Comparison of ENCODE assay signal across 11 mouse cellular contexts in the genomic region with DNA sequence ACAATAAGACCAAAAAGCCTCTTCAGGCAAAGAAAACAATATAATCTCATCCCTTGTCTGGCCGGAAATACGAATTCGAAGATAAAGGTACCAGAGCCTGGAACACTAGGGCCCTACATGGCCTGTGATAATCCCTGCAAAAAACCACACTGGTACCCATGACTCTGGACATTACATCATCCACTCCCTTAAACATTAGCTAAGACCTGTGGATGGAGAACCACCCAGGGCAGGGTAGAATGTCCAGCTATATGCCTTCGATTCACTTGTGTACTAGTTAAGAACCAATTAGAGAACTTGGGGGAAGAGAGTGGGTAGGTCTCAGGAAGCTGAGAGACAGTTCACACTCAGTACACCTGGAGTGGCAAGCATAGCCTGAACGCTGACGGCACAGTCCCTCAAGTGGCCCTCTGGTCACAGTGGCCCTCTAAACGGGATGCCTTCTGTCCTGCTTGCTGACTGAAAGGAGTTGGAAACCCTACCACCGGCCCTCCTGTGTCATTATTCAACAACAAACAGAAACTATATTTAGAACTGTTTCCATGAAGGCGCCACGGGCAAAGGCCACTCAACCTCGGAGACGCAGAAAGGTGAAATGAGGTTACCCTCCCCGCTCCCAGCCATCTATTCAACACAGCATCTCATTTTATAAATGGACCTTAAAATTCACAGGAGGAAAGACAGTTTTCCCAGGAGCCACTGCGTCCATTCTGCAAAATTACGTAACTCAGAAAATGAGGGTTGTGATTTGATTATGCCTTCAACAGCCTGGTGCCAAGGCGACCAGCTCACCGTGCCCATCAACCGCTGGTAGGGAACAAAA.
DNase-seq lines count a peak whose midpoint lies in the region; ATAC-seq lines count a peak whose summit lies in the region.
"Had no signal": no experiment of that assay in that cellular context is flagged by ENCODE, and none has a peak within 500 bp of the region (broad histone marks: within the 10 kb centered on the region; RNA-seq: fewer than 3 reads in every experiment).

No protein-coding gene starts in this region.

- H3K4me2 ChIP-seq in heart, embryonic 15.5 days: peak overlapping the region; percentile 12; the same call in 1 of the 2 replicates
- no peak overlapping the region for H3K4me2 ChIP-seq in limb, embryonic 15.5 days
- H3K4me2 ChIP-seq: limb, embryonic 12.5 days had no signal

- H3K27me3 ChIP-seq in heart, embryonic 15.5 days: no peaks in the 10 kb centered on the region
- H3K27me3 ChIP-seq in limb, embryonic 15.5 days: no peaks in the 10 kb centered on the region
- H3K27me3 ChIP-seq: limb, embryonic 12.5 days had no signal

- ATAC-seq in frontal cortex, adult (ENCODE audit: low TSS enrichment): peak; percentile 51; the same call in 1 of the 2 replicates
- 0 out of 2 replicates have a peak, but pooled peaks have one; percentile 25 for ATAC-seq in heart, embryonic 15.5 days (replicated peaks; ENCODE audit: insufficient number of reproducible peaks, insufficient read depth, low FRiP score, low read depth)
- ATAC-seq in limb, embryonic 15.5 days (ENCODE audit: insufficient number of reproducible peaks, low FRiP score, low TSS enrichment, low read depth): no peak
- ATAC-seq: CD4-positive, CD25-positive, alpha-beta regulatory T cell, adult 4 months; forebrain, postnatal 0 days had no signal

- peak overlapping the region; percentile 55 for H3K27ac ChIP-seq in heart, embryonic 15.5 days
- peak overlapping the region; percentile 8; the same call in 1 of the 2 replicates for H3K27ac ChIP-seq in limb, embryonic 15.5 days
- H3K27ac ChIP-seq: limb, embryonic 12.5 days had no signal

- 0 out of 2 replicates have a peak, but pooled peaks cover 4% of the 10 kb centered on the region for H3K36me3 ChIP-seq in heart, embryonic 15.5 days
- H3K36me3 ChIP-seq in limb, embryonic 15.5 days: peaks cover 5% of the 10 kb centered on the region; the same call in 1 of the 2 replicates

- H3K4me3 ChIP-seq in heart, embryonic 15.5 days: no peak overlapping the region
- no peak overlapping the region for H3K4me3 ChIP-seq in limb, embryonic 15.5 days
- H3K4me3 ChIP-seq: limb, embryonic 12.5 days had no signal

- peaks cover 58% of the 10 kb centered on the region for H3K4me1 ChIP-seq in heart, embryonic 15.5 days (replicated peaks)
- peaks cover 12% of the 10 kb centered on the region for H3K4me1 ChIP-seq in limb, embryonic 15.5 days

- no peak overlapping the region for H3K9ac ChIP-seq in heart, embryonic 15.5 days
- no peak overlapping the region for H3K9ac ChIP-seq in limb, embryonic 15.5 days
- H3K9ac ChIP-seq: forebrain, postnatal 0 days; limb, embryonic 12.5 days had no signal

- WGBS in heart, embryonic 15.5 days: 48% methylated on average over 18 of the region's 18 CpGs
- WGBS in limb, embryonic 15.5 days: 80% methylated on average over 18 of the region's 18 CpGs

- no peaks in the 10 kb centered on the region for H3K9me3 ChIP-seq in heart, embryonic 15.5 days (replicated peaks)
- H3K9me3 ChIP-seq in limb, embryonic 15.5 days: no peaks in the 10 kb centered on the region
- H3K9me3 ChIP-seq: limb, embryonic 12.5 days had no signal

- no peak for DNase-seq in frontal cortex, postnatal 14 days (ENCODE audit: low spot score in 2 of 2)
- peak; percentile 53 for DNase-seq in adrenal gland, postnatal 10 days
- no peak for DNase-seq in ovary, postnatal 36 days (ENCODE audit: low spot score)
- DNase-seq in ovary, postnatal 14 days (ENCODE audit: low spot score): no peak
- no peak for DNase-seq in right cerebral cortex, adult 18-20 months
- DNase-seq: forebrain, postnatal 0 days had no signal
